Mouse (Mus musculus): Measurements from ENCODE around the gene Lhfpl1. TPM values are rescaled to one million over a fixed set of nuclear protein-coding genes. Genes with fewer than 3 reads are reported as not detected.
"Not testable (repeated sequence)": the region's sequence is repeated elsewhere in the genome, so short reads cannot be mapped to it uniquely, and the experiment has no call there.

The Lhfpl1 gene
- total RNA-seq (2021) = under 1 TPM in 1 of 2 experiments, not detected in 1; 0.49 TPM
- long read RNA-seq, experiment 1 = 0 reads
- long read RNA-seq, experiment 2 = 0 reads

DNA sequence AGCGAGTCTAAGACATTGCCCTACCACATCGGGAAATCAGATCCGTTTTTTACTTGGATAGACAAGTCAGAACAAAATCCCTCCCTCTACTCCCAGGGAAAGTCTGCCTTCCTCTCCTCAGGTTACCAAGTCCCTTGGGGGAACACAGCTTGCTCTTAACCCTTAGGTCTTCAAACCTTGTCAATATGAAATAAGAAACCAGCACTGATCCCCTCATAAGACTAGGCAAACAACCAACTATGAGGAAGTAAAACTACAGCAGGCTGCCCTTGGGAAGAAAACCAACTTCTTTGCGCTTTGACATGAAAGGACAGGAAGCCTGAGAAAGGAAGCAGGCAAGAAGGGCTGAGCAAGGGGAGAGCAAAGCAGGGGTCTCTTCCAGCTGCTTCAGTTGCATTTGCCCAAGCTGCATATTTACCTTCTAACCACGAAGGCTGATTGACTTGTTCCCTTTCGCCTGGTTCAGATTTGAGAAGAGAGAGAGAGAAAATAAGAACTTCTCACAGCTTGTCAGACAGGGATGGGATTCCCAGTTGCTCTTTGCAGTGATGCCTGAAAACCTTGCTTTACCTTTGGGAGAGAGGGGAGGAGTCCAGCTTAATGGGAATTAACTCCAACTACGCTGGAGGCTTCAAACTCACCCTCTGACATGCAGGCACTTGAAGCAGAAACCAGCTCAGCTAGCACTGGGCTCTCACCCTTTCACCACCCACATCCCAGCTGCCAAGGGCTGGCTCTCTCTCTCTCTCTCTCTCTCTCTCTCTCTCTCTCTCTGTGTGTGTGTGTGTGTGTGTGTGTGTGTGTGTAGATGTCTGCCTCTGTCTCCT, at the start of gene Lhfpl1:
Lhfpl1 (minus strand) TSS at position 713 of the 827 bp plus-strand sequence.
- Histone ChIP-seq H3K4me3 (no peak within 1 kb of the TSS), H3K27ac (no peak within 1 kb of the TSS)
- DNase-seq (ENCODE audit: extremely low spot score in 1 of 2, low spot score in 2 of 2) = no peak
- intact Hi-C loops (cut with DNase I) = no loop called here
- no peak for TF ChIP-seq CTCF (IDR thresholded peaks at IDR 0.05)

DNA sequence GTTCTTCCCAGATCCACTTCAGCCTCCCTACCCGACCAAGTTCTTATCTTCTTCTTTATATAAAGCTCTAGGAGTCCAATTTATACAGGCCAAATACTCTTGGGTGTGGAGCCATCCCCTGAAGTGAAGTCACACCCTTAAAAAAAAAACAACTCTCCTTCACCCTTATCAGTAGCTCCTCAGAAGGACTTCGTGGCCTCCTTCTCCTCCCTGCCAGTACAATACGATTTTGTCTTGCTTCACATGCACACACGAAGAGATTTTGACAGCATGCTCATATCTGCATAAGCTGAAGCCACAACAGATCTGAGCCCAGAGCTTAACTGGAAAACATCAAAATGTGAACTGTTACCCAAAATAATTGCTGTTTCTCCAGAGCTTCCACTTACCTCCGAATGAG, 22.9 kb upstream of the Lhfpl1 start:
- no peak for TF ChIP-seq CTCF (IDR thresholded peaks at IDR 0.05)
- no peak for DNase-seq (ENCODE audit: extremely low spot score in 1 of 2, low spot score in 2 of 2)
- Histone ChIP-seq H3K4me3 (no peak overlapping the region), H3K27ac (no peak overlapping the region)
- intact Hi-C loops (cut with DNase I) = no loop called here

DNA sequence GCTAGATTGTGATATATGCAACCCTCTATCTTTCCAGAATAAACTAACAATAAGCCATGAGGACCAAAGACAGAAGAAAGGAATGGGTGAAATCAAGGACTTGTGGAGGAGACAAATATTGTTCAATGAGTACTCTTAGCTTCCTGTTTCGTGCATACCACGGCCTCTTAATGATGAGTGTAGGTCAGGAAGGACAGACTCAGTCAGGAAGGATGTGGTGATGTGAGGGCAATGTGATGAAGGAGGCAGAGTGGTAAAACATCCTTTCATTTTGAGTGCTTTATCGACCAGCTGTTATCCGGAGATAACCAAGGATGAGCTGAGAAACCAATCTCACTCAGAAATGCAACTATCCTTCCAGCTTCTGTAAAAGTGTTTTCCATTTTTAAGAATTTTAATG, 13.6 kb upstream of the Lhfpl1 start:
- intact Hi-C loops (cut with DNase I) = no loop called here
- TF ChIP-seq CTCF (IDR thresholded peaks at IDR 0.05) = no peak
- DNase-seq (ENCODE audit: extremely low spot score in 1 of 2, low spot score in 2 of 2) = no peak

DNA sequence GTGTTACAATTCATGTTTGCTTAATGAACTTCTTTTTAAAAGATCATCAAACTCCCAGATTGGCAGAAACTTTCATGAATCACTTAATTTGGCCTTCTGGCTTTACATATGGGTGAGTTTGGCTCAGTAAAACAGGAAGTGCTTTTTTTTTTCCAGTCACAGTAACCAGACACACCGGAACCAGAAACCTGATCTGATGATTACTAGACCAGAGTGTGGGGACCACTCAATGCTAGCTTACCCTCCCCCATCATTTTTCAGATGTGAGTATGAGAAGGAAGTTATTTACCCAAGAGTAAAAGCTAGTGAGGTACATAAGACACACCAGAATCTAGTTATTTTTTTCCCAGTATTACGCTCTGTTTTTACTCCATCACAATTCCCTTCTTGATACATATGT, 6.5 kb downstream of the Lhfpl1 start:
- TF ChIP-seq CTCF (IDR thresholded peaks at IDR 0.05) = no peak
- intact Hi-C loops (cut with DNase I) = no loop called here
- Histone ChIP-seq H3K27ac (no peak overlapping the region), H3K4me3 (no peak overlapping the region)
- no peak for DNase-seq (ENCODE audit: extremely low spot score in 1 of 2, low spot score in 2 of 2)

More for the DNA sequence above, 13.6 kb upstream of the Lhfpl1 start:
- Histone ChIP-seq H3K27ac (no peak overlapping the region), H3K4me3 (no peak overlapping the region)

DNA sequence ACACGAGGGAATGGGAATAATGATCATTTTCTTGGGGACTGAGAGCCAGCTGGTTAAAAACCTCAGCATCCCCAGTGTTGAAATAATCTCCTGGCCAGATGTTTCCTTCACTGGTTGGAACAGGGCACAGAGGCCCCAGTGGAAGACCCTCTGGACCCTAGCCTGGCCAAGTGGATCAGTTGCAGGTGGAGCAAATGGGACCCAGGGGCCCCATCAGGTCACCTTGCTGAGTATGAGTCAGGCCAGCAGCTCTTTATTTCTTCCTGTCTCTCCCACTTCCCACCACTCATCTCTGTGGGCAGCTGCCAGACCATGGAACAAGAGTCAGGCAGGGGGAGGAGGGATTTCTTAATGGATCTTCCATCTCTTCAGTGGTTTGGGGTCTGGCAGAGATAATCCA, 12.7 kb downstream of the Lhfpl1 start:
- DNase-seq (ENCODE audit: extremely low spot score in 1 of 2, low spot score in 2 of 2) = no peak
- intact Hi-C loops (cut with DNase I) = no loop called here
- H3K27ac ChIP-seq = no peak overlapping the region
- no peak overlapping the region for H3K4me3 ChIP-seq
- TF ChIP-seq CTCF (IDR thresholded peaks at IDR 0.05) = no peak

DNA sequence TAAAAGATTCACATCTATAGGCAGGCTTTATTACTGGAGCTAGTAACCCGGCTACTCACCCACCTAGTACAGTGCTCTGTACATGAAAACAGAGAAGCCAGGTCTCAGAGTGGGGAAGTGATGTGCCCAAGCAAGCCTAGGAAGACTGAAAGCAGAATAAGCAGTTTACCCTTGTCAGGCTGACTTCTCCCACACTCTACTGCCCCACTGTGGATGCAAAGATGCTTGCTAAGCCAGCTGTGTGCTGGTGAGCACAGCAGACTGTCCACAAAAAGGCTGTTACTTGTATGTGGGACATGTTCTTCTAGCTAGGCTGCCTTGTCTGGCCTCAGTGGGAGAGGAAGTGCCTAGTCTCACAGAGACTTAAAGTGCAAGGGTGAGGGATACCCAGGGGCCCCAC, 40.3 kb downstream of the Lhfpl1 start:
- no peak for DNase-seq (ENCODE audit: extremely low spot score in 1 of 2, low spot score in 2 of 2)
- Histone ChIP-seq H3K4me3 (no peak overlapping the region), H3K27ac (no peak overlapping the region)
- intact Hi-C loops (cut with DNase I) = no loop called here
- TF ChIP-seq CTCF (IDR thresholded peaks at IDR 0.05) = no peak; the same call in 1 of the 2 replicates

DNA sequence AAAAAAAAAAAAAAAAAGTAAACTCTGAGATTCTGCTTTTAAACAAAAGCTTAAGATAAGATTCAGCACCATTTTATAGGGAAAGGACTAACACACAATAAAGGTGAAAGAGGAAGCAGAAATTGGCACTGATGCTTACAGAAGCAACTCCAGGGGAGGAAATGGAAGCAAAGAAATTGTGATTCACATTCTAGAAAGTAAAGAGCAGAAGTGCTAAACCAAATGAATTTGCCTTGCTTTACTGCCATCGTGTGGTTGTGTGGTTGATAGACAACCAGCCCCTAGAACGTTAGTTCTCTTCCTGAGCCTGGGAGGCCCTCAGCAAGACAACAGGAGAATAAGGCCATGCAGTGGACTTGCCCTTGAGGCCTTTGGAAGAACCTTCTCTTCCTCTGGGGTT, 41.7 kb downstream of the Lhfpl1 start:
- H3K4me3 ChIP-seq = no peak overlapping the region
- peak; percentile 61 for TF ChIP-seq CTCF (IDR thresholded peaks at IDR 0.05)
- peak; percentile 26 for DNase-seq (ENCODE audit: extremely low spot score in 1 of 2, low spot score in 2 of 2)
- intact Hi-C loops (cut with DNase I) = no loop called here
- H3K27ac ChIP-seq = no peak overlapping the region

DNA sequence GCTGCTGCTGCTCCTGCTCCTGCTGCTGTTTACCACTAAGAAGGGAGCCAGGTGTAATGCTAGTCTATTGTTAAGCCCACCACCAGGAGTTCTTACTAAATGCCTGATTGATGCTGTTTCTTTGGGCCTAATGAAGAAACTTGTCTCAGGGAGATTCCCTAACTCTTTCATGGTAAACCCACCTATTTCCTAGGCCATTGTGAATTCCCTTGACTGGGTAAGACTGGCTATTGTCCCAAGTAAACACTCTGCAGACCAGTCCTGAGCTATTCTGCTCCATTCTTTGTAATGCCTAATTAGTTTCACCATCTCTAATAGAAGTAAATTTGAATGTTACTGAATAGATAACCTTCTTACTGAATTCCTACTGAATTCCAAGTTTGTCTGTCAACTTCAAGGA, 48.7 kb downstream of the Lhfpl1 start:
- H3K4me3 ChIP-seq; DNase-seq (ENCODE audit: extremely low spot score in 1 of 2, low spot score in 2 of 2); H3K27ac ChIP-seq; intact Hi-C loops (cut with DNase I): not testable (repeated sequence)

DNA sequence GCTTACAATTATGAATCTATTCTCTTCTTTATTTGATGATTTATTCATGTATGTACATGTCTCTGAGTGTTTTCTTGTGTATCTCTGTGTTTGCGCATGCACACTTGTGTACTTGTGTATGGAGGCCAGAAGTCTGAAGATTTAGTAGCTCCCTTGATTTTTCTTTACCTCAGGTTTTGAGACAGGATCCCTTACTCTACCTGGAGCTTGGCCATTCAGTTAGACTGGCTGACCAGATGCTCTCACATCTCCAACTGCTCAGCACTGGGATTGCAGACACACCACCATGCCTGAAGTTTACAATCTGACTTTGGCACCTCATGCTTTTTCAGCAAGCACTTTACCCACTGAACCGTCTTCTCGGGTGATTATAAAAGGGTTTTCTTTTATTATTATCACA, 76.7 kb downstream of the Lhfpl1 start:
- no peak overlapping the region for H3K4me3 ChIP-seq
- no peak for TF ChIP-seq CTCF (IDR thresholded peaks at IDR 0.05)
- H3K27ac ChIP-seq = no peak overlapping the region
- no peak for DNase-seq (ENCODE audit: extremely low spot score in 1 of 2, low spot score in 2 of 2)
- intact Hi-C loops (cut with DNase I) = no loop called here

DNA sequence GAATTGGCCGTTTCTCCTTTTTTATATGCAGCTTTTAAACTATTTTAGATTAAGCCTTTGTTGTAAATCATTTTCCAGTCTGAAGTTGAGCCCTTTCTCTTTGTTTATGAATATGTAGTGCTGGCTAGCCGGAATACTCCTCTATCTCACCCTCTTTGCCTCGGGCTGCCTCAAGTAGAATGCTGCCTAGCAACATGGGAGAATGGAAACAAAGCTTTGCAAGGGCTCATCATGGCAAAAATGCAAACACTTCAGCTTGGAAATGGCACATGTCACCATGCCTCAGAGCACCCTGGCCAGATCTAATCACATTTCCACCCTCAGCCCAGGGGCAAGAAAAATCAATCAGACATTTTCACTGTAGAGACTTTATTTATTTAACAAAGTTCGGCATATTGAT, 77.1 kb downstream of the Lhfpl1 start:
- no peak overlapping the region for H3K4me3 ChIP-seq
- TF ChIP-seq CTCF (IDR thresholded peaks at IDR 0.05) = no peak
- intact Hi-C loops (cut with DNase I) = no loop called here
- H3K27ac ChIP-seq = no peak overlapping the region
- no peak for DNase-seq (ENCODE audit: extremely low spot score in 1 of 2, low spot score in 2 of 2)

DNA sequence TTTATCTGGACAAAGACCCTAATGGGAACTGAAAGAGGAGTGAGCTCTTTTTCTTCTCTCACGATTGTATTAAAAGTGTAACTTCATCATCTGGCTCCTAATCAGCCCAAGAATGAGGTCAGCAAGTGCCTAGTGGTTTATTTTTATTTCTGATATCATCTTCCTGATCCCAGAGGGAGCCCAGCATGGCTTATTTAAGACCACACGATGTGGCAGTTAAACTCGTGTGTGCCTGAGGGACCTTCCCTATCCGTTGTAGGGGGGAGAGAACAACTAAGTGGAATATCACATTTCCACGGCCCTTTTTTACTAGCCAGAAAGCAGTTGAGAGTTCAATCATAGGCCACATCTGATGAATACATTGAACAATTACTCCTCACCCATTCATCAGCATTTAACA, 87.1 kb downstream of the Lhfpl1 start:
- no peak for DNase-seq (ENCODE audit: extremely low spot score in 1 of 2, low spot score in 2 of 2)
- Histone ChIP-seq H3K4me3 (no peak overlapping the region), H3K27ac (no peak overlapping the region)
- no peak for TF ChIP-seq CTCF (IDR thresholded peaks at IDR 0.05)
- intact Hi-C loops (cut with DNase I) = no loop called here

Other genes with a start within 250 kb of the Lhfpl1 start
- gene Amot, start 156.1 kb upstream of the Lhfpl1 start, total RNA-seq (2021) = 10 to 100 TPM; 24.6 to 25.7 TPM